Mouse (Mus musculus) CH12.LX (cell line): Measurements from ENCODE around the gene Man1a.

Experiments used
- EP300 ChIP-seq: IDR thresholded peaks from 2 replicates; pipeline ENCODE4 v1.6.1; 2011; ENCODE audit warnings: low read length, improper control_type of control experiment
- TBP ChIP-seq: conservative IDR thresholded peaks from 2 replicates; pipeline ENCODE4 v1.6.1; 2011; ENCODE audit warnings: low read depth, low read length, improper control_type of control experiment

GRCm38 (mm10) chr10:54121816-54122215, 45.4 kb upstream of the Man1a start:
- TF ChIP-seq EP300, result no peak
- no peak for TF ChIP-seq TBP
